Mouse (Mus musculus): ENCODE measurements around the gene Icam4. TPM values are rescaled to one million over a fixed set of nuclear protein-coding genes. Genes with fewer than 3 reads are reported as not detected.
"Not testable (repeated sequence)": the region's sequence is repeated elsewhere in the genome, so short reads cannot be mapped to it uniquely, and the experiment has no call there.

Gene Icam4
- total RNA-seq, 1 experiment: 1.5 TPM

DNA sequence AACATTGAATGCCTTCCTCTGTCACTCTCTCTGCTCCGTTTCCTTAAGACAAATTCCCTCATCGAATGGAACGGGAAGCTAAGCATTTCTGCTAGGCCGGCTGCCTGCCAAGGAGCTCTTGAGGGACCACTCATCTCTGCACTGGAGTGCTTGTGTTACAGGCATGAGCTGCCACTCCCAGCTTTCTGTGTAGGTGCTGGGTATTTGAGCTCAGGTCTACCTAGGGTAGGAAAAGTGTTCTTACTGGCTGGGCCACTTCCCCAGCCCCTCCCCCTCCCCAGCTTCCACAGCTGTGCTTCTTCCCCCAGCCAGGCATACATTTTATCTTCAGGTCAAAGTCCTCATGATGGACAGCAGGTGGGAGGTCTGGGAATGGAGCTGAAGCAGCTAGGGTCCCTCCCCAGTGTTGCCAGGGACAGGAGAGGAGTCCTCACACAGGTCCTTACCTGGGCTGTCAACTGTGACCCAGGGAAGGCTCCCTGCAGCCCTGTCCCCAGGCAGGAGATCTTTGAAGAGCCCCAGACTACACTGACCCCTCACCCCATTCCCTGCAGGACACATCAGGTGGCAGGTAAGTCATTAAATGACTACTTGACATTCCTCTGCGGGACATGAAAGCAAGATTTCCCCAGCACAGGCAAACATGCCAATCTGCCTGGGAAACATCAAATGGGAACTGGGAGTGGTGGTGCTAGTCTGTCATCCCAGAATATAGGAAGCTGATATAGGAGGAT, 35.8 kb upstream of the Icam4 start:
- Histone ChIP-seq H3K9ac (ENCODE audit: insufficient read depth, low read depth, low read length, poor library complexity, severe bottlenecking) (no peak overlapping the region), H3K27ac (ENCODE audit: insufficient read depth, low read depth, low read length, poor library complexity, severe bottlenecking) (no peak overlapping the region), H3K9me3 (ENCODE audit: control insufficient read depth, insufficient read depth, low read depth, low read length) (no peaks in the 10 kb centered on the region), H3K36me3 (ENCODE audit: control insufficient read depth, insufficient read depth, low read length, poor library complexity, severe bottlenecking) (no peaks in the 10 kb centered on the region), H3K4me1 (ENCODE audit: control insufficient read depth in 2 of 2, insufficient read depth in 2 of 2, low read length in 2 of 2, poor library complexity in 1 of 2) (peaks cover 9 to 20% of the 10 kb centered on the region in 2 experiments), H3K4me3 (ENCODE audit: insufficient read depth in 1 of 2, low read depth in 1 of 2, low read length in 2 of 2, poor library complexity in 1 of 2, severe bottlenecking in 1 of 2) (no peak overlapping the region)
- in situ Hi-C loops (cut with MboI; ENCODE audit: low sequenced_read_pairs in 2 of 2, unreplicated experiment in 2 of 2): loop anchor here in 1 of 2 experiments (10.0 kb wide), 1 partner anchor 89 kb away; no protein-coding TSS in a partner anchor
- no peak for TF ChIP-seq HCFC1 (IDR thresholded peaks at IDR 0.05; ENCODE audit: borderline replicate concordance, insufficient read depth, low read length)
- TF ChIP-seq CHD2 (IDR thresholded peaks at IDR 0.05; ENCODE audit: low read depth, low read length): no peak
- no peak for TF ChIP-seq MAFK (IDR thresholded peaks at IDR 0.05; ENCODE audit: insufficient read depth, low read depth, low read length)
- TF ChIP-seq ZC3H11A (IDR thresholded peaks at IDR 0.05; ENCODE audit: borderline replicate concordance, low read depth, low read length): no peak
- DNase-seq (ENCODE audit: low read depth, low spot score): no peak

DNA sequence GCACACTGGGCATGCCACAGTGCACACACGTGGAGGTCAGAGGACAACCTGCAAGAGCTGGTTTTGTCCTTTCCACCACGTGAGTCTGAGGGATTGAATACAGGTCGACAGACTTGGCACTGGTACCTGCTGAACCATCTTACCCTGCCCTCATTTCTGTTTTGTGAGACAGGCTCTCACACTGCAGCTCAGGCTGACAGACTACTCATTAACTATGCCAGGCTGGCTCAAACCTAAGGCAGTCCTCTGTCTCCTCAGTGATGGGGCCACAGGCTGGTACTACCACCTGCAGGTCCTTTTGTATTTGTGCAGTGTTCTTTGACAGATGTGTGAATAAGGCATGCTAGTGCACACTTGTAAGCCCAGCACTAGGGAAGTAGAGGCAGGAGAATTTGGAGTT, 34.1 kb upstream of the Icam4 start:
- in situ Hi-C loops (cut with MboI; ENCODE audit: low sequenced_read_pairs in 2 of 2, unreplicated experiment in 2 of 2): loop anchor here in 1 of 2 experiments (10.0 kb wide), 1 partner anchor 90 kb away; no protein-coding TSS in a partner anchor
- no peak overlapping the region for H3K4me3 ChIP-seq (ENCODE audit: insufficient read depth in 1 of 2, low read depth in 1 of 2, low read length in 2 of 2, poor library complexity in 1 of 2, severe bottlenecking in 1 of 2)
- DNase-seq (ENCODE audit: low read depth, low spot score): no peak

DNA sequence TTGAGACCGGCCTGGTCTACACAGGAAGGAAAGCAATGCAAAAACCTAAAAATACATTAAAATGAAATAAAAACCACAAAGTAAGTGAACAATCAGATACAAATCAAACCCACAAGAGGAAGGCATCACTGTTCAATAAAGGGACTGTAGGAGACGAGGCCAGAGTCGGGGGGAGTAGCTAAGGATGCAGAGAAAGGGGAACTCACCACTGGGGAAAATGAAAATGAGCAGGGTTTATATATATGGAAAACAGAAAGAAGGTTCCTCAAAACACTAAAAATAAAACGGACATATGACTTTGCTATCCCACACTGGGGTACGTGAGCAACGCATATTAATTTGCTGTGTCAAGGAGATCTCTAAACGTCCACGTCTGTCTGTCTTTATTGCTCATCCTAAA, 32.1 kb upstream of the Icam4 start:
- no peak overlapping the region for H3K9ac ChIP-seq (ENCODE audit: insufficient read depth, low read depth, low read length, poor library complexity, severe bottlenecking)
- no peak for TF ChIP-seq HCFC1 (IDR thresholded peaks at IDR 0.05; ENCODE audit: borderline replicate concordance, insufficient read depth, low read length)
- TF ChIP-seq ZNF384 (IDR thresholded peaks at IDR 0.05; ENCODE audit: low read depth, low read length): no peak
- no peak for TF ChIP-seq ZC3H11A (IDR thresholded peaks at IDR 0.05; ENCODE audit: borderline replicate concordance, low read depth, low read length)
- no peak for TF ChIP-seq MAFK (IDR thresholded peaks at IDR 0.05; ENCODE audit: insufficient read depth, low read depth, low read length)
- TF ChIP-seq CHD2 (IDR thresholded peaks at IDR 0.05; ENCODE audit: low read depth, low read length): no peak
- DNase-seq (ENCODE audit: low read depth, low spot score): no peak
- no peak overlapping the region for H3K4me3 ChIP-seq (ENCODE audit: insufficient read depth in 1 of 2, low read depth in 1 of 2, low read length in 2 of 2, poor library complexity in 1 of 2, severe bottlenecking in 1 of 2)
- no peak overlapping the region for H3K27ac ChIP-seq (ENCODE audit: insufficient read depth, low read depth, low read length, poor library complexity, severe bottlenecking)
- peaks cover 7% of the 10 kb centered on the region in 2 experiments; a peak in 3 of 4 replicates for H3K4me1 ChIP-seq (ENCODE audit: control insufficient read depth in 2 of 2, insufficient read depth in 2 of 2, low read length in 2 of 2, poor library complexity in 1 of 2)
- no peaks in the 10 kb centered on the region for H3K36me3 ChIP-seq (ENCODE audit: control insufficient read depth, insufficient read depth, low read length, poor library complexity, severe bottlenecking)
- in situ Hi-C loops (cut with MboI; ENCODE audit: low sequenced_read_pairs in 2 of 2, unreplicated experiment in 2 of 2): loop anchor here in 1 of 2 experiments (10.0 kb wide), 1 partner anchor 92 kb away; no protein-coding TSS in a partner anchor
- no peaks in the 10 kb centered on the region for H3K9me3 ChIP-seq (ENCODE audit: control insufficient read depth, insufficient read depth, low read depth, low read length)

More for the DNA sequence above, 34.1 kb upstream of the Icam4 start:
- no peak overlapping the region for H3K9ac ChIP-seq (ENCODE audit: insufficient read depth, low read depth, low read length, poor library complexity, severe bottlenecking)
- peaks cover 6 to 13% of the 10 kb centered on the region in 2 experiments; a peak in 3 of 4 replicates for H3K4me1 ChIP-seq (ENCODE audit: control insufficient read depth in 2 of 2, insufficient read depth in 2 of 2, low read length in 2 of 2, poor library complexity in 1 of 2)
- H3K9me3 ChIP-seq (ENCODE audit: control insufficient read depth, insufficient read depth, low read depth, low read length): no peaks in the 10 kb centered on the region
- TF ChIP-seq MAFK (IDR thresholded peaks at IDR 0.05; ENCODE audit: insufficient read depth, low read depth, low read length) (no peak), CHD2 (IDR thresholded peaks at IDR 0.05; ENCODE audit: low read depth, low read length) (no peak), ZC3H11A (IDR thresholded peaks at IDR 0.05; ENCODE audit: borderline replicate concordance, low read depth, low read length) (no peak), HCFC1 (IDR thresholded peaks at IDR 0.05; ENCODE audit: borderline replicate concordance, insufficient read depth, low read length) (no peak), ZNF384 (IDR thresholded peaks at IDR 0.05; ENCODE audit: low read depth, low read length) (no peak)
- H3K27ac ChIP-seq (ENCODE audit: insufficient read depth, low read depth, low read length, poor library complexity, severe bottlenecking): no peak overlapping the region
- no peaks in the 10 kb centered on the region for H3K36me3 ChIP-seq (ENCODE audit: control insufficient read depth, insufficient read depth, low read length, poor library complexity, severe bottlenecking)

DNA sequence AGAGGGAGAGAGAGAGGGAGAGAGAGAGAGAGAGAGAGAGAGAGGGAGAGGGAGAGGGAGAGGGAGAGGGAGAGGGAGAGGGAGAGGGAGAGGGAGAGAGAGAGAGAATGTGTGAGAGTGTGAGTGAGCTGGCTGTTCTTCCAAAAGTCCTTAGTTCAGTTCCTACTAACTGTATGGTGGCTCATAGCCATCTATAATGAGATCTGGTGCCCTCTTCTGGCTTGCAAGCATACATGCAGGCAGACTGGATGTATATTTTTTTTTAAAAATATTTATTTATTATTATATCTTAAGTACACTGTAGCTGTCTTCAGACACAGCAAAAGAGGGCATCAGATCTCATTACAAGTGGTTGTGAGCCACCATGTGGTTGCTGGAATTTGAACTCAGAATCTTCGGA, 30.8 kb upstream of the Icam4 start:
- in situ Hi-C loops (cut with MboI; ENCODE audit: low sequenced_read_pairs in 2 of 2, unreplicated experiment in 2 of 2): loop anchor here in 1 of 2 experiments (10.0 kb wide), 1 partner anchor 94 kb away; no protein-coding TSS in a partner anchor
- not testable (repeated sequence) for H3K4me3 ChIP-seq (ENCODE audit: insufficient read depth in 1 of 2, low read depth in 1 of 2, low read length in 2 of 2, poor library complexity in 1 of 2, severe bottlenecking in 1 of 2); H3K4me1 ChIP-seq (ENCODE audit: control insufficient read depth in 2 of 2, insufficient read depth in 2 of 2, low read length in 2 of 2, poor library complexity in 1 of 2); H3K9me3 ChIP-seq (ENCODE audit: control insufficient read depth, insufficient read depth, low read depth, low read length); H3K27ac ChIP-seq (ENCODE audit: insufficient read depth, low read depth, low read length, poor library complexity, severe bottlenecking); H3K36me3 ChIP-seq (ENCODE audit: control insufficient read depth, insufficient read depth, low read length, poor library complexity, severe bottlenecking); H3K9ac ChIP-seq (ENCODE audit: insufficient read depth, low read depth, low read length, poor library complexity, severe bottlenecking); DNase-seq (ENCODE audit: low read depth, low spot score)
- TF ChIP-seq ZNF384 (IDR thresholded peaks at IDR 0.05; ENCODE audit: low read depth, low read length) (peak; percentile 67), ZC3H11A (IDR thresholded peaks at IDR 0.05; ENCODE audit: borderline replicate concordance, low read depth, low read length) (peak; percentile 52)

Measured in ES-E14 (cell line).